Mouse (Mus musculus): Measurements from ENCODE around the gene Ralgds. TPM values are rescaled to one million over a fixed set of nuclear protein-coding genes. Genes with fewer than 3 reads are reported as not detected.

Gene Ralgds
- total RNA-seq, 1 experiment from 2014 or later: 12.0 TPM

Other genes starting within 250 kb of the Ralgds start
- 8.6 and 11.7 TPM in 2 replicates for gene Ppp1r26, start 66.3 kb upstream of the Ralgds start, total RNA-seq (2017)
- gene 1700007K13Rik, start 46.8 kb upstream of the Ralgds start, total RNA-seq (2017): not detected in 2 replicates
- 26.6 and 31.9 TPM in 2 replicates for gene Mrps2, start 45.1 kb upstream of the Ralgds start, total RNA-seq (2017)
- not detected in 2 replicates for gene Gbgt1, start 16.2 kb upstream of the Ralgds start, total RNA-seq (2017)
- not detected in 2 replicates for gene Gm10134, start 7.0 kb upstream of the Ralgds start, total RNA-seq (2017)
- not detected in 2 replicates for gene Cel, start 50.3 kb downstream of the Ralgds start, total RNA-seq (2017)
- gene Gtf3c5, start 70.6 kb downstream of the Ralgds start, total RNA-seq (2017): 15.8 and 31.2 TPM in 2 replicates
- 16.4 and 23.5 TPM in 2 replicates for gene Gfi1b, start 108.9 kb downstream of the Ralgds start, total RNA-seq (2017)
- 22.8 and 23.5 TPM in 2 replicates for gene Tsc1, start 128.1 kb downstream of the Ralgds start, total RNA-seq (2017)
- gene Spaca9, start 186.6 kb downstream of the Ralgds start, total RNA-seq (2017): 1.4 and 3.1 TPM in 2 replicates
- 0.15 and 0.38 TPM in 2 replicates for gene Ak8, start 187.0 kb downstream of the Ralgds start, total RNA-seq (2017)